Mouse (Mus musculus): ENCODE results near the gene Ckb. TPM values are rescaled to one million over a fixed set of nuclear protein-coding genes. Genes with fewer than 3 reads are reported as not detected.

The Ckb gene
- total and polyA plus RNA-seq, 3 experiments: 0.54 to 3.7 TPM; not detected in 1

DNA sequence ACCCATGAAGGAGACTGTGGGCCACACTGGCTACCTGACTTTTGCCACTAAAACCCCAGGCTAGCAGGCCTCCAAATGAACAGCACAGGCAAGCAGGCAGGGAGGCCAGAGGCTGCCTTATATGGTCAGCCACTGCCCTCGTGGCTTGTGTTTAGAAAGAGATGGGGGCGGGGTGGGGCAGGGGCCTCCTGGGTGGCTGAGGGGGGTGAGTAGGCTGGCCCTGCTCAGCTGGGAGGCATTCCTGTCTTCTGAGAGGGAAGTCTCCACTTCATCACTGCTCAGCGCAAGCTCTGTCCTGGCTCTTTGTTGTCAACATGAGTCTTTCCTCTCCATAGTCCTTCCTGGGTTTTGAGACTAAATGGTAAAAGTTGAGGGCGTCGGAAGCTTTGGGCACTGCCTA, 10.7 kb upstream of the Ckb start:
- dilution Hi-C loops (cut with MboI; ENCODE audit: extremely low pct_ligation_motif_present, extremely low pct_unique_long_range_greater_than_20kb, low sequenced_read_pairs): no loop called here
- Histone ChIP-seq H3K27me3 (replicated peaks) (no peaks in the 10 kb centered on the region), H3K79me2 (replicated peaks; ENCODE audit: control insufficient read depth, extremely low read depth, insufficient read depth, poor library complexity, severe bottlenecking) (peaks cover 21% of the 10 kb centered on the region), H3K9ac (ENCODE audit: insufficient read depth, low read depth) (no peak overlapping the region), H3K9me3 (replicated peaks; ENCODE audit: low read length) (no peaks in the 10 kb centered on the region), H3K4me1 (ENCODE audit: control insufficient read depth in 1 of 2, insufficient read depth in 2 of 2) (peaks cover 9 to 37% of the 10 kb centered on the region in 2 experiments), H3K27ac (ENCODE audit: insufficient read depth, low read depth) (no peak overlapping the region), H3K36me3 (replicated peaks in 1 of 2; ENCODE audit: control insufficient read depth in 1 of 2, insufficient read depth in 1 of 2, low read length in 1 of 2) (peaks cover 40 to 72% of the 10 kb centered on the region in 2 experiments), H3K4me3 (replicated peaks in 1 of 3; ENCODE audit: low read depth in 2 of 3, low read length in 2 of 3, poor library complexity in 1 of 3) (no peak overlapping the region), H3K4me2 (ENCODE audit: insufficient read depth, low read depth, poor library complexity, severe bottlenecking) (no peak overlapping the region)
- in situ Hi-C loops (cut with MboI; ENCODE audit: low pct_ligation_motif_present, low pct_unique_long_range_greater_than_20kb, low sequenced_read_pairs): no loop called here
- TF ChIP-seq SIN3A (IDR thresholded peaks at IDR 0.05; ENCODE audit: low read length): no peak
- TF ChIP-seq RCOR1 (conservative IDR thresholded peaks at IDR 0.05; ENCODE audit: low read depth, low read length): no peak
- DNase-seq (ENCODE audit: extremely low read depth): no peak

- peaks cover 21% of the 10 kb centered on the region for H3K79me2 ChIP-seq (replicated peaks; ENCODE audit: control insufficient read depth, extremely low read depth, insufficient read depth, poor library complexity, severe bottlenecking)
Observed at GRCm38 (mm10) chr12:111682003-111682402, 9.9 kb upstream of the Ckb start.

DNA sequence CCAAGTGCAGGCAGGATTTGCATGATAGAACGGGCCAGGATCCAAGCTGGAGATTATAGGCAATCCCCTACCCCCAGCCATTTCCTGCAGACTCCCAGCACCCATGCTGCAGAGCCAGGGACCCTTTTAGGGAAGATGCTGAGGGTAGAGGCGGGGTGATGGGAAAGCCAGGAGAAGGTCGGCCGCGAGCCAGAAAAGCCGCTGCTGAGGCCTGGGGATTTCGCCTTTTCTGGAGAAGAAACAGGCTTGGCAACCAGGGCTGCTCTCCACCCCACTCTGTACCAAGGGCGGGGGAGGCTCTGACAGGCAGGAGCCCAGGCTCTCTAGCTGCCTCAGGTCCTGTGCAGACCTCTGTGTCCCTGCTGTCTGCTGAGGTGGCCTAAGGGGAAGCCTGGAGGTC, 9.2 kb upstream of the Ckb start:
- no peak for DNase-seq (ENCODE audit: extremely low read depth)
- Histone ChIP-seq H3K27ac (ENCODE audit: insufficient read depth, low read depth) (no peak overlapping the region), H3K79me2 (replicated peaks; ENCODE audit: control insufficient read depth, extremely low read depth, insufficient read depth, poor library complexity, severe bottlenecking) (peaks cover 21% of the 10 kb centered on the region), H3K36me3 (replicated peaks in 1 of 2; ENCODE audit: control insufficient read depth in 1 of 2, insufficient read depth in 1 of 2, low read length in 1 of 2) (peaks cover 40 to 65% of the 10 kb centered on the region in 2 experiments), H3K9me3 (replicated peaks; ENCODE audit: low read length) (no peaks in the 10 kb centered on the region), H3K4me3 (replicated peaks in 1 of 3; ENCODE audit: low read depth in 2 of 3, low read length in 2 of 3, poor library complexity in 1 of 3) (no peak overlapping the region), H3K4me1 (ENCODE audit: control insufficient read depth in 1 of 2, insufficient read depth in 2 of 2) (peaks cover 13 to 49% of the 10 kb centered on the region in 2 experiments), H3K9ac (ENCODE audit: insufficient read depth, low read depth) (no peak overlapping the region), H3K4me2 (ENCODE audit: insufficient read depth, low read depth, poor library complexity, severe bottlenecking) (no peak overlapping the region), H3K27me3 (replicated peaks) (no peaks in the 10 kb centered on the region)
- TF ChIP-seq USF2 (conservative IDR thresholded peaks at IDR 0.05; ENCODE audit: low read depth, low read length) (no peak), MAX (IDR thresholded peaks at IDR 0.05; ENCODE audit: low read length) (no peak), ELF1 (IDR thresholded peaks at IDR 0.05; ENCODE audit: low read depth, low read length) (no peak), JUN (IDR thresholded peaks at IDR 0.05; ENCODE audit: insufficient read depth, low read depth, low read length) (no peak), BHLHE40 (IDR thresholded peaks at IDR 0.05; ENCODE audit: low read depth, low read length) (no peak), CHD2 (IDR thresholded peaks at IDR 0.05; ENCODE audit: low read length) (no peak), MAZ (IDR thresholded peaks at IDR 0.05; ENCODE audit: low read depth, low read length) (no peak), PAX5 (IDR thresholded peaks at IDR 0.05; ENCODE audit: low read length) (no peak), NRF1 (IDR thresholded peaks at IDR 0.05; ENCODE audit: low read depth, low read length) (no peak), JUND (conservative IDR thresholded peaks at IDR 0.05; ENCODE audit: low read depth, low read length) (no peak)
- dilution Hi-C loops (cut with MboI; ENCODE audit: extremely low pct_ligation_motif_present, extremely low pct_unique_long_range_greater_than_20kb, low sequenced_read_pairs) (no loop called here), in situ Hi-C loops (cut with MboI; ENCODE audit: low pct_ligation_motif_present, low pct_unique_long_range_greater_than_20kb, low sequenced_read_pairs) (no loop called here)

More at GRCm38 (mm10) chr12:111682003-111682402, 9.9 kb upstream of the Ckb start:
- TF ChIP-seq IRF4 (IDR thresholded peaks at IDR 0.05; ENCODE audit: low read depth, low read length) (no peak), SIN3A (IDR thresholded peaks at IDR 0.05; ENCODE audit: low read length) (no peak), TCF12 (IDR thresholded peaks at IDR 0.05; ENCODE audit: low read depth, low read length) (no peak), ETS1 (conservative IDR thresholded peaks at IDR 0.05; ENCODE audit: low read depth, low read length) (no peak), NELFE (IDR thresholded peaks at IDR 0.05; ENCODE audit: low read depth, low read length) (no peak), JUND (conservative IDR thresholded peaks at IDR 0.05; ENCODE audit: low read depth, low read length) (no peak), MYC (IDR thresholded peaks at IDR 0.05; ENCODE audit: low read depth, low read length) (no peak), GABPA (IDR thresholded peaks at IDR 0.05; ENCODE audit: insufficient replicate concordance, low read depth, low read length) (no peak), JUN (IDR thresholded peaks at IDR 0.05; ENCODE audit: insufficient read depth, low read depth, low read length) (no peak), KAT2A (IDR thresholded peaks at IDR 0.05; ENCODE audit: insufficient replicate concordance, low read length) (no peak), MAX (IDR thresholded peaks at IDR 0.05; ENCODE audit: low read length) (no peak), MAFK (IDR thresholded peaks at IDR 0.05; ENCODE audit: insufficient replicate concordance, low read length) (no peak)
- Histone ChIP-seq H3K27me3 (replicated peaks) (no peaks in the 10 kb centered on the region), H3K36me3 (replicated peaks in 1 of 2; ENCODE audit: control insufficient read depth in 1 of 2, insufficient read depth in 1 of 2, low read length in 1 of 2) (peaks cover 40 to 70% of the 10 kb centered on the region in 2 experiments), H3K27ac (ENCODE audit: insufficient read depth, low read depth) (no peak overlapping the region), H3K4me3 (replicated peaks in 1 of 3; ENCODE audit: low read depth in 2 of 3, low read length in 2 of 3, poor library complexity in 1 of 3) (no peak overlapping the region), H3K9ac (ENCODE audit: insufficient read depth, low read depth) (no peak overlapping the region), H3K9me3 (replicated peaks; ENCODE audit: low read length) (no peaks in the 10 kb centered on the region), H3K4me2 (ENCODE audit: insufficient read depth, low read depth, poor library complexity, severe bottlenecking) (no peak overlapping the region), H3K4me1 (ENCODE audit: control insufficient read depth in 1 of 2, insufficient read depth in 2 of 2) (peaks cover 13 to 42% of the 10 kb centered on the region in 2 experiments)
- no peak for DNase-seq (ENCODE audit: extremely low read depth)
- dilution Hi-C loops (cut with MboI; ENCODE audit: extremely low pct_ligation_motif_present, extremely low pct_unique_long_range_greater_than_20kb, low sequenced_read_pairs) (no loop called here), in situ Hi-C loops (cut with MboI; ENCODE audit: low pct_ligation_motif_present, low pct_unique_long_range_greater_than_20kb, low sequenced_read_pairs) (no loop called here)

Measured in CH12.LX (cell line).